Mouse (Mus musculus) intestine, embryonic 14.5 days (tissue): ENCODE measurements around the gene Nudt15. TPM values are rescaled to one million over a fixed set of nuclear protein-coding genes. Genes with fewer than 3 reads are reported as not detected.
A peak's percentile ranks its signal among the peaks of the same experiment; 100 is the strongest.
"Not testable (repeated sequence)": the region's sequence is repeated elsewhere in the genome, so short reads cannot be mapped to it uniquely, and the experiment has no call there.

Experiments
- ATAC-seq: fragments of 200-750 bp; cut with Nextera tagmentation; replicated peaks from 2 replicates; pipeline ENCODE4 v1.8.0; 2017; ENCODE audit warnings: low read depth, moderate number of reproducible peaks, moderate TSS enrichment, moderate library complexity; ENCODE audit not compliant: low FRiP score, low TSS enrichment
- DNase-seq: peaks from one replicate; pipeline ENCODE4 v3.0.0-alpha.2; 2018; ENCODE audit warnings: low spot score
- H3K27ac ChIP-seq: fragments of 300-500 bp; sonication (generic); 2 replicates; pipeline ENCODE4 v1.5.1; 2014; ENCODE audit warnings: low read depth, mild to moderate bottlenecking, control low read depth
- H3K27me3 ChIP-seq: fragments of 300-500 bp; sonication (generic); replicated peaks from 2 replicates; pipeline ENCODE4 v1.6.1; 2014; ENCODE audit warnings: low read length, control low read depth; ENCODE audit not compliant: control insufficient read depth, insufficient read depth
- H3K36me3 ChIP-seq: fragments of 300-500 bp; sonication (generic); 2 replicates; pipeline ENCODE4 v1.6.1; 2014; ENCODE audit warnings: low read length, control low read depth; ENCODE audit not compliant: control insufficient read depth, insufficient read depth
- H3K4me1 ChIP-seq: fragments of 300-500 bp; sonication (generic); replicated peaks from 2 replicates; pipeline ENCODE4 v1.6.1; 2014; ENCODE audit warnings: low read length, control low read depth, mixed read lengths; ENCODE audit not compliant: control insufficient read depth, insufficient read depth
- H3K4me2 ChIP-seq: fragments of 300-500 bp; sonication (generic); 2 replicates; pipeline ENCODE4 v1.6.1; 2014; ENCODE audit warnings: low read length
- H3K4me3 ChIP-seq: fragments of 300-500 bp; sonication (generic); 2 replicates; pipeline ENCODE4 v1.5.1; 2014; ENCODE audit warnings: low read depth, low read length, control low read depth, mixed read lengths
- H3K9ac ChIP-seq: fragments of 300-500 bp; sonication (generic); 2 replicates; pipeline ENCODE4 v1.6.1; 2014; ENCODE audit warnings: mild to moderate bottlenecking, low read length
- H3K9me3 ChIP-seq: fragments of 300-500 bp; sonication (generic); 2 replicates; pipeline ENCODE4 v1.6.1; 2016; ENCODE audit warnings: low read length, control low read depth; ENCODE audit not compliant: control insufficient read depth
- WGBS: fragments of 180-500 bp; shearing (Covaris S2); extraction: QIAGEN DNeasy Blood & Tissue Kit; methylation state at CpG from one replicate; pipeline ENCODE4 v1.1.7; 2014; 5-methylcytosine and 5-hydroxymethylcytosine counted together
- polyA plus RNA-seq: library from polyadenylated mRNA; unstranded; fragments of >200 nt; fragmentation: Nextera tagmentation; extraction: Ambion mirVana; gene quantifications from 2 replicates; pipeline ENCODE4 v1.2.1, GENCODE M21; 2014

The Nudt15 gene
- polyA plus RNA-seq, 1 experiment from 2014 or later = 7.2 TPM

- not testable (repeated sequence) for H3K9ac ChIP-seq, DNase-seq, H3K36me3 ChIP-seq, H3K27me3 ChIP-seq, H3K4me1 ChIP-seq, H3K4me3 ChIP-seq, ATAC-seq, H3K9me3 ChIP-seq, H3K27ac ChIP-seq, H3K4me2 ChIP-seq
- 89% methylated on average over 3 of the region's 3 CpGs for WGBS
Measured at GRCm38 (mm10) chr14:73528661-73529060, 19.4 kb downstream of the Nudt15 start.

DNA sequence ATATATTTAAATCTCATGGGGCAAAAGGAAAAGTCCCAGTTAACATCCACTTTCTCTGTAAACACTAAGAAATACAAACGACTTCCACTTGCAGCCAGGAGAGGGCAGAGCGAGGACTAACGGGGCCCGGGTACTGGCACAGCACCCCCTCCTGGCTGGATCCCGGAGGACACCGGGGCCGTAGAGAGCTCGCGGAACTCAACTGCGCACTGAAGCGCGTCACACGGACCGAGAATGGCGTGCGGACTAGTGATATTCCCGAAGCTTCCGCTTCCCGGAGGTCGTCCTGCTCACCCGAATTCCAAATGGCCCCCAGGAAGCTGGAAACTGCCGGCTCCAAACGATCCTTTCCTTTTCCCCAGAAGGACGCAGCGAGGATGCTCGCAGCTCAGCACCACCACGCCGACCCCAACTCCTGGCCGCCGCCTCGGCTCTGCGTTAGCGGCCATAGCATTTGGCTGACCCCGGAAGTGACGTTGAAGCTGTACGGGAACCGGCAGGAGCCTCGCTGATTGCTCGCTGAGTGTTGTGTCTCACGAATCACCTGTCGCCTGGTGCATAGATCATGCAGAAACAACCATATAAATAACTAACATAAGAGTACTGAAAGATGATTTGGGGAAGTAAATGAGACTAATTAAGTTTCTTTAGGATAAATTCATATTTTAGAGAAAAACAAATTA, 23.1 kb downstream of the Nudt15 start, which contains the start of gene Sucla2:
Gene Sucla2, plus strand, starts transcription at position 554 of the 683 bp plus-strand sequence.
- Histone ChIP-seq H3K9ac (peak within 1 kb of the TSS; percentile 57), H3K4me3 (peak within 1 kb of the TSS; percentile 48), H3K36me3 (no peaks in the 10 kb centered on the region), H3K27ac (peak within 1 kb of the TSS; percentile 86), H3K4me2 (peak within 1 kb of the TSS; percentile 44), H3K9me3 (no peaks in the 10 kb centered on the region), H3K4me1 (no peaks in the 10 kb centered on the region), H3K27me3 (no peaks in the 10 kb centered on the region)
- ATAC-seq (peak; percentile 99), DNase-seq (peak; percentile 98)
- WGBS = under 1% methylated on average over 38 of the region's 41 CpGs

DNA sequence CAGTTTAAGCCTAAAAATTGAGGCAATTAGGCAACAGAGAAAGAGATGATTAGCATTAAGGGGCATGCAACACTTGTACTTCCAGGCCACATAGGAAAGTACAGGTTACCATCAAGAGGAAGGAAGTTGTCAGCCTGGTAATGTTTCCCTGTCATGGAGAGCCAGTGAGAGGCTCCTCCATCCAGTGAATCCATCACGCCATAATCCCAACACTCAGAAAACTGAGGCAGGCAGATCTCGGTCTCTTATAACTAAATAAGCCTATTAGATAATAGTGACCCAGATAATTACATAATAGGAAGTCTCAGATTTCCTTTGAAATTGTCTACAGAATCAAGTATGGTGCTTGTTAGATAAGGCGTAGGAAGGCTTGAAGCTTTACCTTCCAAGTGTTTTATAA, 23.9 kb downstream of the Nudt15 start:
- H3K9me3 ChIP-seq = no peaks in the 10 kb centered on the region
- H3K4me3 ChIP-seq = peak overlapping the region; percentile 48; the same call in 1 of the 2 replicates
- H3K9ac ChIP-seq = no peak overlapping the region
- ATAC-seq (no peak), DNase-seq (no peak)
- peak overlapping the region; percentile 44 for H3K4me2 ChIP-seq
- H3K27ac ChIP-seq = no peak overlapping the region
- H3K4me1 ChIP-seq = no peaks in the 10 kb centered on the region
- H3K36me3 ChIP-seq = no peaks in the 10 kb centered on the region
- WGBS = 74% methylated on average over 3 of the region's 3 CpGs
- no peaks in the 10 kb centered on the region for H3K27me3 ChIP-seq

GRCm38 (mm10) chr14:73509765-73510423, 38.1 kb downstream of the Nudt15 start, which contains the start of gene Med4:
Gene Med4, plus strand, starts transcription at chr14:73510025.
- Histone ChIP-seq H3K9ac (peak within 1 kb of the TSS; percentile 70), H3K36me3 (peaks cover 22% of the 10 kb centered on the region), H3K9me3 (no peaks in the 10 kb centered on the region), H3K4me2 (peak within 1 kb of the TSS; percentile 96), H3K27ac (no peak within 1 kb of the TSS), H3K27me3 (no peaks in the 10 kb centered on the region), H3K4me3 (peak within 1 kb of the TSS; percentile 61), H3K4me1 (peaks cover 8% of the 10 kb centered on the region)
- WGBS = under 1% methylated on average over 41 of the region's 41 CpGs
- peak; percentile 90 for ATAC-seq
- peak; percentile 100 for DNase-seq

DNA sequence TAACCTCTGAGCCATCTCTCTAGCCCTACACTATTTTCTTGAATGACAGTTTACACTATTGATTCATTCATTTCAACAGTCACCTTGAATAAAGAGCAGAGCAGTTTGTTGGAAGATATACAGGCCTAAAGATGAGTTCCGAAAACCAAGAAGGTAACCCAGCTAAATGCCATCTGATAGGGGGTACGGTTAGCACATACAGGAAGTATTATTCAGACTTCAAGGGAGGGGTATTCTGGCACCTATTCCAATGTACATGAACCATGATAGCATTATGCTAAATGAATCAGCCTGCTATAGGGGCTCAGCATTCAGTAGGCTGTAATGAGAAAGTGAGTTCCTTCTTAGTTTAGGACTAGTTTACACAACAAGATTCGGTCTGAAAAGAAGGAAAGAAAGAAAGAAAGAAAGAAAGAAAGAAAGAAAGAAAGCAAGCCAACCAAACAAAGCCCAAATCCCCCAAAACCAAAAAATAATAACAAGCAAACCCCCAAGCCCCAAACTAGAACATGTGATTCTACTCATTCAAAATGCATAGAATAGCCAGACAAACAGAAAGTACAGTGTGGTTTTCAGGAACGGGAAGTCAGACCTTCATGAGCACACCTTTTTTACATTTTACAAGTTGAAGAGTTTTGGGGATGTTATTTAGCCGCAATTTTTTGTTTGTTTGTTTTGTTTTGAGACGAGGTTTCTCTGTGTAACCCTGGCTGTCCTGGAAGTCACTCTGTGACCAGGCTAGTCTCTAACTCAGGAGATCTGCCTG, 39.2 kb downstream of the Nudt15 start:
- ATAC-seq = no peak
- peaks cover 14% of the 10 kb centered on the region for H3K36me3 ChIP-seq

GRCm38 (mm10) chr14:73507702-73508376, 40.2 kb downstream of the Nudt15 start:
- 53% methylated on average over 11 of the region's 11 CpGs for WGBS
- Histone ChIP-seq H3K36me3 (peaks cover 11% of the 10 kb centered on the region; the same call in 1 of the 2 replicates), H3K4me1 (peaks cover 8% of the 10 kb centered on the region), H3K27me3 (no peaks in the 10 kb centered on the region), H3K9ac (no peak overlapping the region), H3K4me3 (no peak overlapping the region), H3K4me2 (no peak overlapping the region), H3K9me3 (no peaks in the 10 kb centered on the region), H3K27ac (no peak overlapping the region)
- ATAC-seq = no peak
- no peak for DNase-seq

More for the DNA sequence above, 39.2 kb downstream of the Nudt15 start:
- DNase-seq = no peak
- Histone ChIP-seq H3K4me1 (peaks cover 8% of the 10 kb centered on the region), H3K9ac (no peak overlapping the region), H3K9me3 (no peaks in the 10 kb centered on the region), H3K4me3 (no peak overlapping the region), H3K27me3 (no peaks in the 10 kb centered on the region), H3K4me2 (no peak overlapping the region), H3K27ac (no peak overlapping the region)
- 88% methylated on average over 6 of the region's 6 CpGs for WGBS

DNA sequence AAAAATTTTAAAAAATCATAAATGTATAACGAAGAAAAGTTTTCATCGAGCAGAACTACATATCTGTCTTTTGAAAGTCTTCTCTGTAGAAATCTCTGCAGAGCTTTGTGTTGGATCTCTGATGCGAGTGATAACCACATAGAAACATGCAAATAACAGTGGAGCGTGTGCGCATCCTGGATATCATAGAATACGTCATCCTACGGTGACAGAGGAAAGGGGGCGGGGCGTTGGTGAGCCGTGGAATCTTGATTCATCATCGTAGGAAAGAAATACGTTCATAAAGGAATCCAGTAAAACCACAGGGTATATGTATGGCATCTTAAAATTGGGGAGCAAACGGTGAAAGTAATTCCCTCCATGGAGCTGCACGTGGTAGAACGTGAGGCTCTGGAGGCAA, 40.8 kb downstream of the Nudt15 start:
- Histone ChIP-seq H3K4me3 (no peak overlapping the region), H3K27me3 (no peaks in the 10 kb centered on the region), H3K4me1 (peaks cover 8% of the 10 kb centered on the region), H3K36me3 (peaks cover 5% of the 10 kb centered on the region; the same call in 1 of the 2 replicates), H3K4me2 (no peak overlapping the region), H3K27ac (no peak overlapping the region), H3K9ac (no peak overlapping the region), H3K9me3 (no peaks in the 10 kb centered on the region)
- WGBS = 85% methylated on average over 15 of the region's 15 CpGs
- DNase-seq (no peak), ATAC-seq (no peak)

DNA sequence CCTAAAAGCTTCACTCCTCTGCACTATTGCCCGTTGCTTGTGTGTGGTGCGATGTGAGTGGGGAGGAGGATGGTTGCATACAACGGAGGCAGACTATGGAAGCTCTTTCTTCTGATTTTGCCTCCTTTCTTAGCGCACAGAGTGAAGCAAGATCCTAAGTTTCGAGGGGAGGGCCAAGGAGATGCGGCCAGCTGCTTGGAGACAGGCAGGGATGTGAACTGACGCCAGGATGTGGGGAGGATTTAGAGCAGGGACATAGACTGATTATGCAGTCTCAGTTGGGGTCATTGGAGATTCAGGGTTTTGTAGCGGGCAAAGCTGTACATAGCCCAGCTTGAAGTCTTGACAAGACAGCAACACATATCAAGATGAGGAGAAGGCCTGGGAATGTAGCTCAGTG, 41.8 kb downstream of the Nudt15 start:
- whole genome bisulfite sequencing = 58% methylated on average over 8 of the region's 8 CpGs
- no peaks in the 10 kb centered on the region for H3K9me3 ChIP-seq

More for the DNA sequence above, 41.8 kb downstream of the Nudt15 start:
- Histone ChIP-seq H3K4me1 (peaks cover 8% of the 10 kb centered on the region), H3K27me3 (no peaks in the 10 kb centered on the region), H3K9ac (no peak overlapping the region), H3K27ac (no peak overlapping the region), H3K4me3 (no peak overlapping the region), H3K4me2 (no peak overlapping the region), H3K36me3 (no peaks in the 10 kb centered on the region)
- DNase-seq (no peak), ATAC-seq (no peak)
